20 mouse cellular contexts compared by ENCODE assay signal in genomic region chr11:78690547-78690946, GRCm38 (mm10). TPM values are rescaled to one million over a fixed set of nuclear protein-coding genes. Genes with fewer than 3 reads are reported as not detected.
DNase-seq lines count a peak whose midpoint lies in the region; ATAC-seq and TF ChIP-seq lines count a peak whose summit lies in the region.
"Had no signal": no experiment of that assay in that cellular context is flagged by ENCODE, and none has a peak within 500 bp of the region (broad histone marks: within the 10 kb centered on the region; RNA-seq: fewer than 3 reads in every experiment).

No protein-coding gene starts in this region.

- H3K9me3 ChIP-seq in heart, embryonic 11.5 days (replicated peaks; ENCODE audit: control insufficient read depth, low read length): no peaks in the 10 kb centered on the region
- no peaks in the 10 kb centered on the region for H3K9me3 ChIP-seq in midbrain, embryonic 14.5 days (ENCODE audit: control insufficient read depth, low read length)
- no peaks in the 10 kb centered on the region for H3K9me3 ChIP-seq in midbrain, postnatal 0 days (ENCODE audit: low read length)
- H3K9me3 ChIP-seq: embryonic facial prominence, embryonic 12.5 days; hindbrain, embryonic 12.5 days; intestine, embryonic 15.5 days; limb, embryonic 10.5 days had no signal

- H3K4me3 ChIP-seq in heart, embryonic 11.5 days (ENCODE audit: low read depth, low read length): no peak overlapping the region
- no peak overlapping the region for H3K4me3 ChIP-seq in midbrain, embryonic 14.5 days (replicated peaks; ENCODE audit: low read depth, low read length)
- H3K4me3 ChIP-seq in midbrain, postnatal 0 days (ENCODE audit: low read depth, low read length): no peak overlapping the region
- H3K4me3 ChIP-seq: embryonic facial prominence, embryonic 12.5 days; erythroblast, embryonic 14.5 days; gastrocnemius, adult 2 months; heart, adult 2 months; hindbrain, embryonic 12.5 days; intestine, embryonic 15.5 days; limb, embryonic 10.5 days had no signal

- ATAC-seq in heart, embryonic 11.5 days (replicated peaks; ENCODE audit: insufficient number of reproducible peaks, low FRiP score, low TSS enrichment): no peak
- no peak for ATAC-seq in midbrain, embryonic 14.5 days (ENCODE audit: low FRiP score, low TSS enrichment)
- ATAC-seq in midbrain, postnatal 0 days (ENCODE audit: low FRiP score): no peak
- peak; percentile 73 for ATAC-seq in inflammation-experienced regulatory T-cells, adult 6 months
- ATAC-seq: intestine, embryonic 15.5 days; liver, postnatal 0 days; midbrain, embryonic 16.5 days had no signal

- WGBS in heart, embryonic 11.5 days (ENCODE audit: insufficient replicate concordance): 70% methylated on average over 3 of the region's 3 CpGs
- WGBS in midbrain, embryonic 14.5 days: 91% methylated on average over 3 of the region's 3 CpGs
- WGBS in midbrain, postnatal 0 days: 87% methylated on average over 3 of the region's 3 CpGs

- 0 out of 2 replicates have a peak, but pooled peaks cover 2% of the 10 kb centered on the region for H3K36me3 ChIP-seq in heart, embryonic 11.5 days (ENCODE audit: control insufficient read depth, insufficient read depth, low read length)
- H3K36me3 ChIP-seq in midbrain, embryonic 14.5 days (ENCODE audit: control insufficient read depth, insufficient read depth, low read length): no peaks in the 10 kb centered on the region
- H3K36me3 ChIP-seq in midbrain, postnatal 0 days (ENCODE audit: insufficient read depth, low read length): no peaks in the 10 kb centered on the region
- H3K36me3 ChIP-seq: embryonic facial prominence, embryonic 12.5 days; hindbrain, embryonic 12.5 days; intestine, embryonic 15.5 days had no signal

- 0 out of 2 replicates have a peak overlapping the region, but pooled peaks have one; percentile 1 for H3K4me2 ChIP-seq in heart, embryonic 11.5 days
- H3K4me2 ChIP-seq in midbrain, embryonic 14.5 days (ENCODE audit: low read length): no peak overlapping the region
- H3K4me2 ChIP-seq in midbrain, postnatal 0 days (ENCODE audit: low read depth, low read length, poor library complexity, severe bottlenecking): no peak overlapping the region
- H3K4me2 ChIP-seq: embryonic facial prominence, embryonic 12.5 days; hindbrain, embryonic 12.5 days; intestine, embryonic 15.5 days had no signal

- no peaks in the 10 kb centered on the region for H3K27me3 ChIP-seq in heart, embryonic 11.5 days (ENCODE audit: control insufficient read depth, insufficient read depth, low read length)
- no peaks in the 10 kb centered on the region for H3K27me3 ChIP-seq in midbrain, embryonic 14.5 days (ENCODE audit: control insufficient read depth, insufficient read depth, low read length)
- no peaks in the 10 kb centered on the region for H3K27me3 ChIP-seq in midbrain, postnatal 0 days (ENCODE audit: insufficient read depth, low read length)
- H3K27me3 ChIP-seq: embryonic facial prominence, embryonic 12.5 days; hindbrain, embryonic 12.5 days; intestine, embryonic 15.5 days had no signal

- no peak overlapping the region for H3K9ac ChIP-seq in heart, embryonic 11.5 days (ENCODE audit: low read depth, low read length)
- H3K9ac ChIP-seq in midbrain, embryonic 14.5 days (replicated peaks; ENCODE audit: low read length): no peak overlapping the region
- no peak overlapping the region for H3K9ac ChIP-seq in midbrain, postnatal 0 days (replicated peaks; ENCODE audit: low read length, poor library complexity, severe bottlenecking)
- H3K9ac ChIP-seq: embryonic facial prominence, embryonic 12.5 days; hindbrain, embryonic 12.5 days; intestine, embryonic 15.5 days; liver, postnatal 0 days had no signal

- H3K4me1 ChIP-seq in heart, embryonic 11.5 days (ENCODE audit: control insufficient read depth, insufficient read depth, low read length): peaks cover 35% of the 10 kb centered on the region
- peaks cover 54% of the 10 kb centered on the region for H3K4me1 ChIP-seq in midbrain, embryonic 14.5 days (ENCODE audit: control insufficient read depth, insufficient read depth, low read length)
- H3K4me1 ChIP-seq in midbrain, postnatal 0 days (ENCODE audit: insufficient read depth, low read length): peaks cover 7% of the 10 kb centered on the region

- no peak for TF ChIP-seq CTCF in midbrain, postnatal 0 days (IDR thresholded peaks at IDR 0.05)

- no peak for DNase-seq in heart, adult 18-20 months
- DNase-seq in midbrain, embryonic 14.5 days: peak; percentile 13
- DNase-seq in midbrain, postnatal 0 days (ENCODE audit: low spot score): no peak
- DNase-seq in CD4-positive, CD25-positive, alpha-beta regulatory T cell, adult 2 months (ENCODE audit: low read depth, low spot score): peak; percentile 63
- no peak for DNase-seq in gastrocnemius, adult 8-10 months (ENCODE audit: low spot score in 2 of 2)
- DNase-seq: adrenal gland, postnatal 14 days; cerebellum, adult 9-11 months; gastrocnemius, adult 2 months; heart, adult 2 months; kidney, postnatal 4 days; liver, postnatal 0 days; lung, postnatal 14 days had no signal

- H3K27ac ChIP-seq in heart, embryonic 11.5 days (ENCODE audit: low read depth, low read length): no peak overlapping the region
- H3K27ac ChIP-seq in midbrain, embryonic 14.5 days (replicated peaks; ENCODE audit: low read depth, low read length): no peak overlapping the region
- H3K27ac ChIP-seq in midbrain, postnatal 0 days (ENCODE audit: low read depth, low read length): no peak overlapping the region
- H3K27ac ChIP-seq: embryonic facial prominence, embryonic 12.5 days; gastrocnemius, adult 2 months; heart, adult 2 months; hindbrain, embryonic 12.5 days; intestine, embryonic 15.5 days; limb, embryonic 10.5 days had no signal

RNA-seq across cellular contexts. Expression of gene Nlk, which starts 6.6 kb away (rescaled TPM):
- polyA plus RNA-seq in heart, embryonic 11.5 days (2014; fragmentation: Nextera tagmentation; extraction: Ambion mirVana): 16.1 and 16.6 TPM in 2 replicates
- total RNA-seq in heart, adult 18-20 months (2021): 10 to 100 TPM; 13.1 to 13.2 TPM
- polyA plus RNA-seq in midbrain, embryonic 14.5 days (2014; fragmentation: Nextera tagmentation; extraction: Ambion mirVana): 30.0 and 35.7 TPM in 2 replicates
- total RNA-seq in midbrain, postnatal 0 days (2014; rRNA removed): 39.7 and 44.4 TPM in 2 replicates
- 21.9 and 25.0 TPM in 2 replicates for polyA plus RNA-seq in midbrain, postnatal 0 days (2015; fragmentation: Nextera tagmentation; extraction: Ambion mirVana)
- 10 to 100 TPM; 22.2 to 32.3 (median 29.4) TPM for polyA plus RNA-seq in inflammation-experienced regulatory T-cells, adult 6 months (2017; shearing (Covaris generic))
- 10 to 100 TPM in 1 of 4 experiments, 1 to 10 TPM in 3; 7.7 to 10.8 (median 8.9) TPM for total RNA-seq in gastrocnemius, adult 8-10 months (2022)

Comparison
In these comparisons a context has a peak if more than half of its experiments do, and no peak if none do; other contexts are left out.
1. DNase-seq: peak in midbrain, embryonic 14.5 days (single experiment) and CD4-positive, CD25-positive, alpha-beta regulatory T cell, adult 2 months (single experiment); none in heart, adult 18-20 months (0 of 2), midbrain, postnatal 0 days (single experiment) and gastrocnemius, adult 8-10 months (0 of 2).